Mouse (Mus musculus) liver, postnatal 0 days (tissue): ENCODE data around the gene Fndc3a.

Experiments
- CTCF ChIP-seq: sonication (generic); IDR thresholded peaks from 2 replicates; pipeline ENCODE4 v1.5.1; 2016; ENCODE audit warnings: antibody characterized with exemption, low read depth
- EP300 ChIP-seq: IDR thresholded peaks from 2 replicates; pipeline ENCODE4 v1.6.1; 2016; ENCODE audit warnings: antibody characterized with exemption, low read depth, mild to moderate bottlenecking

- no peak for TF ChIP-seq EP300
- no peak for TF ChIP-seq CTCF
These were observed 71.3 kb downstream of the Fndc3a start for GRCm38 (mm10) chr14:72638507-72638906.
